Mouse (Mus musculus) kidney, embryonic 15.5 days (tissue): ENCODE results near the gene Mbl1. TPM values are rescaled to one million over a fixed set of nuclear protein-coding genes. Genes with fewer than 3 reads are reported as not detected.

Experiments used
- polyA plus RNA-seq: library from polyadenylated mRNA; unstranded; fragments of >200 nt; fragmentation: Nextera tagmentation; extraction: Ambion mirVana; gene quantifications from 2 replicates; pipeline ENCODE4 v1.2.1, GENCODE M21; 2015

Gene Mbl1
- polyA plus RNA-seq, 1 experiment from 2014 or later: 0.26 TPM

Other genes starting within 250 kb of the Mbl1 start
- gene Tspan14, start 184.7 kb upstream of the Mbl1 start, polyA plus RNA-seq: 109 and 112 TPM in 2 replicates
- 96.8 and 103 TPM in 2 replicates for gene Fam213a, start 137.7 kb upstream of the Mbl1 start, polyA plus RNA-seq
- gene Dydc2, start 82.2 kb upstream of the Mbl1 start, polyA plus RNA-seq: not detected in 2 replicates
- gene Dydc1, start 78.5 kb upstream of the Mbl1 start, polyA plus RNA-seq: 0.16 TPM in 1 of 2 replicates, not detected in the other
- gene Mat1a, start 46.4 kb upstream of the Mbl1 start, polyA plus RNA-seq: 0.46 and 0.88 TPM in 2 replicates
- gene Sftpa1, start 19.7 kb upstream of the Mbl1 start, polyA plus RNA-seq: not detected in 2 replicates
- 0.46 TPM in 1 of 2 replicates, not detected in the other for gene Sftpd, start 33.7 kb downstream of the Mbl1 start, polyA plus RNA-seq
- gene Gm2832, start 127.3 kb downstream of the Mbl1 start, polyA plus RNA-seq: 0.12 TPM in 1 of 2 replicates, not detected in the other
- not detected in 2 replicates for gene Gm5798, start 197.2 kb downstream of the Mbl1 start, polyA plus RNA-seq
- gene Gm7945, start 234.9 kb downstream of the Mbl1 start, polyA plus RNA-seq: not detected in 2 replicates